Mouse (Mus musculus): ENCODE results near the gene Tuba3a. TPM values are rescaled to one million over a fixed set of nuclear protein-coding genes. Genes with fewer than 3 reads are reported as not detected.

The Tuba3a gene
- polyA plus RNA-seq (2015; fragmentation: Nextera tagmentation; extraction: Ambion mirVana): 0.17 TPM in 1 of 2 replicates, not detected in the other

- no peak within 1 kb of the TSS for H3K27ac ChIP-seq
- no peaks in the 10 kb centered on the region; the same call in 1 of the 2 replicates for H3K4me1 ChIP-seq (replicated peaks; ENCODE audit: insufficient read depth, low read length)
- H3K9ac ChIP-seq (ENCODE audit: low read depth, low read length): no peak within 1 kb of the TSS
- H3K4me2 ChIP-seq (ENCODE audit: low read length): no peak within 1 kb of the TSS
- no peak for ATAC-seq (replicated peaks; ENCODE audit: low FRiP score, low read depth)
- no peak for DNase-seq (ENCODE audit: low spot score)
- H3K36me3 ChIP-seq (ENCODE audit: insufficient read depth, low read length): no peaks in the 10 kb centered on the region
- WGBS: 94% methylated on average over 22 of the region's 22 CpGs
- no peaks in the 10 kb centered on the region for H3K27me3 ChIP-seq (ENCODE audit: insufficient read depth, low read length)
- H3K9me3 ChIP-seq (replicated peaks; ENCODE audit: low read length): no peaks in the 10 kb centered on the region
- H3K4me3 ChIP-seq (replicated peaks; ENCODE audit: low read depth, low read length): no peak within 1 kb of the TSS
- TF ChIP-seq CTCF (IDR thresholded peaks at IDR 0.05; ENCODE audit: low read depth): no peak
These were observed at the start of gene Tuba3a for GRCm38 (mm10) chr6:125285890-125286289. Tuba3a (minus strand) TSS chr6:125286042.

- 59% methylated on average over 2 of the region's 2 CpGs for WGBS
- Histone ChIP-seq H3K9ac (ENCODE audit: low read depth, low read length) (no peak overlapping the region), H3K9me3 (replicated peaks; ENCODE audit: low read length) (no peaks in the 10 kb centered on the region), H3K27me3 (ENCODE audit: insufficient read depth, low read length) (no peaks in the 10 kb centered on the region), H3K36me3 (ENCODE audit: insufficient read depth, low read length) (no peaks in the 10 kb centered on the region), H3K4me3 (replicated peaks; ENCODE audit: low read depth, low read length) (no peak overlapping the region), H3K27ac (no peak overlapping the region), H3K4me2 (ENCODE audit: low read length) (no peak overlapping the region), H3K4me1 (replicated peaks; ENCODE audit: insufficient read depth, low read length) (0 out of 2 replicates have a peak, but pooled peaks cover 4% of the 10 kb centered on the region)
- ATAC-seq (replicated peaks; ENCODE audit: low FRiP score, low read depth) (no peak), DNase-seq (ENCODE audit: low spot score) (no peak)
- TF ChIP-seq CTCF (IDR thresholded peaks at IDR 0.05; ENCODE audit: low read depth): no peak
These were observed 48.5 kb upstream of the Tuba3a start for GRCm38 (mm10) chr6:125334356-125334755.

DNA sequence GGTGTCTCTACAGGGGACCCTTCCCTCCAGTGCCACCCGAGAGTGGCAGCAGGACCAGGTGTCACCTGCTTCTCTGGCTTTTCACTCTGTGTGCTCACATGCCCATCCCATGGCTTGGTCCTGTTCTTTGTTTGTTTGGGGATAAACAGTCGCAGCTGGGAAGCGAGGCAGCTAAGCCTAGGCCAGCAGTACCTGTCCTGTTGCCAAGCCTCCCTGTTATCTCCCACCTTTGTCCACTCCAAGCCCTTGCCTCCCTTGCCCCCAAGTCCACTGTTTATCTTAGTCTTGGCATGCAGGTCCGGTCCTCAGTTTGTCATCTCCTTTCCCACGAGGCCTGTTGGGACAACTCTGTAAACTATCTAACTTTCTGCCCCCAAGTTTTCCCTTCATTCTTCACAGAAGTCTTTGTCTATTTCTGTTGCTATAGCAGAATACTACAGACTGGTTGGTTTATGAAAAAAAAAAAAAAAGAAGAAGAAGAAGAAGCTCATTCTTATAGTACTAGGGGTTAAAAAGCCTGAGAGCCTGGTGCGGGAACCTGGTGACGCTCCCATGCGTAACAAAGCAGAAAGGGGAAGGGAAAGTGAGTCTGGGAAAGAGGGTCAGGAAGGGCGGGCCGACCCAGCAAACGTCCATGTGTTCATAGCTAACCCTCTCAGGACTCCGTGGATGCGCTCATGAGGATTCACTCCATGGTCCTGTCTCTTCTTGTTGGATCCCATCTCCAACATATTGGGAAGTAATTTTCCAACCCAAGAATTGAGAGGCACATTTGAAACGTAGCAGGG is 47.5 kb upstream of the Tuba3a start:
- 77% methylated on average over 14 of the region's 14 CpGs for WGBS
- Histone ChIP-seq H3K27ac (no peak overlapping the region), H3K36me3 (ENCODE audit: insufficient read depth, low read length) (no peaks in the 10 kb centered on the region), H3K4me3 (replicated peaks; ENCODE audit: low read depth, low read length) (no peak overlapping the region), H3K4me2 (ENCODE audit: low read length) (no peak overlapping the region), H3K9ac (ENCODE audit: low read depth, low read length) (no peak overlapping the region), H3K9me3 (replicated peaks; ENCODE audit: low read length) (no peaks in the 10 kb centered on the region), H3K4me1 (replicated peaks; ENCODE audit: insufficient read depth, low read length) (0 out of 2 replicates have a peak, but pooled peaks cover 4% of the 10 kb centered on the region), H3K27me3 (ENCODE audit: insufficient read depth, low read length) (no peaks in the 10 kb centered on the region)
- ATAC-seq (replicated peaks; ENCODE audit: low FRiP score, low read depth) (no peak), DNase-seq (ENCODE audit: low spot score) (no peak)
- no peak for TF ChIP-seq CTCF (IDR thresholded peaks at IDR 0.05; ENCODE audit: low read depth)

GRCm38 (mm10) chr6:125330626-125331326 is 44.9 kb upstream of the Tuba3a start:
- peak overlapping the region; percentile 39 for H3K4me3 ChIP-seq (replicated peaks; ENCODE audit: low read depth, low read length)
- peak overlapping the region; percentile 55 for H3K9ac ChIP-seq (ENCODE audit: low read depth, low read length)
- H3K27ac ChIP-seq: peak overlapping the region; percentile 57
- under 1% methylated on average over 39 of the region's 39 CpGs for WGBS
- H3K27me3 ChIP-seq (ENCODE audit: insufficient read depth, low read length): no peaks in the 10 kb centered on the region
- peak overlapping the region; percentile 75 for H3K4me2 ChIP-seq (ENCODE audit: low read length)
- peak; percentile 96 for DNase-seq (ENCODE audit: low spot score)
- H3K4me1 ChIP-seq (replicated peaks; ENCODE audit: insufficient read depth, low read length): 0 out of 2 replicates have a peak, but pooled peaks cover 4% of the 10 kb centered on the region
- H3K36me3 ChIP-seq (ENCODE audit: insufficient read depth, low read length): no peaks in the 10 kb centered on the region
- H3K9me3 ChIP-seq (replicated peaks; ENCODE audit: low read length): no peaks in the 10 kb centered on the region
- TF ChIP-seq CTCF (IDR thresholded peaks at IDR 0.05; ENCODE audit: low read depth): no peak
- ATAC-seq (replicated peaks; ENCODE audit: low FRiP score, low read depth): peak; percentile 85

GRCm38 (mm10) chr6:125328243-125328642 is 42.4 kb upstream of the Tuba3a start:
- no peaks in the 10 kb centered on the region for H3K9me3 ChIP-seq (replicated peaks; ENCODE audit: low read length)
- TF ChIP-seq CTCF (IDR thresholded peaks at IDR 0.05; ENCODE audit: low read depth): peak; percentile 62
- H3K4me2 ChIP-seq (ENCODE audit: low read length): no peak overlapping the region
- 82% methylated on average over 5 of the region's 5 CpGs for WGBS
- no peak overlapping the region for H3K27ac ChIP-seq
- H3K36me3 ChIP-seq (ENCODE audit: insufficient read depth, low read length): no peaks in the 10 kb centered on the region
- no peaks in the 10 kb centered on the region for H3K27me3 ChIP-seq (ENCODE audit: insufficient read depth, low read length)
- H3K4me3 ChIP-seq (replicated peaks; ENCODE audit: low read depth, low read length): no peak overlapping the region
- H3K9ac ChIP-seq (ENCODE audit: low read depth, low read length): no peak overlapping the region
- DNase-seq (ENCODE audit: low spot score) (no peak), ATAC-seq (replicated peaks; ENCODE audit: low FRiP score, low read depth) (no peak)
- H3K4me1 ChIP-seq (replicated peaks; ENCODE audit: insufficient read depth, low read length): 0 out of 2 replicates have a peak, but pooled peaks cover 4% of the 10 kb centered on the region

DNA sequence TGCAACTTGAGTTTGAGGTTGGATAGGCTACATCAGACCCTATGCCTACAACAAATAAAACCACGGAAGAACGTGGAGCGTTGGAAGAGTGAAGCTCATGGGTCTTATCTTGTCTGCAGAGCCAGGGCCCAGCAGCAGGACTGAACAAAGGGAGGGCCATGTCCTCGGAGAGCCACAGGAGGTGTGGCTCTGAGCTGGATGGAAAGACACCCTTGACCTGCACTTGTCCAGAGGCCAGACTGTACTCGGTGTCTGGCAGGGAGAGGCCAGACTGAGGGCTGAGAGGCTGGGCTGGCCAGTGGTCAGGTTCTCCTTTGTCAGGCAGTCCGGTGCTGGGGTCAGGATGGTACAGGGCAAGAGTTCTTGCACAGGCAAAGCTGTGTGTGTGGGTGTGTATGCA is 39.5 kb upstream of the Tuba3a start:
- H3K4me3 ChIP-seq (replicated peaks; ENCODE audit: low read depth, low read length): no peak overlapping the region
- H3K9me3 ChIP-seq (replicated peaks; ENCODE audit: low read length): no peaks in the 10 kb centered on the region
- no peak overlapping the region for H3K27ac ChIP-seq
- H3K4me1 ChIP-seq (replicated peaks; ENCODE audit: insufficient read depth, low read length): 0 out of 2 replicates have a peak, but pooled peaks cover under 1% of the 10 kb centered on the region
- TF ChIP-seq CTCF (IDR thresholded peaks at IDR 0.05; ENCODE audit: low read depth): no peak
- ATAC-seq (replicated peaks; ENCODE audit: low FRiP score, low read depth) (no peak), DNase-seq (ENCODE audit: low spot score) (no peak)
- H3K36me3 ChIP-seq (ENCODE audit: insufficient read depth, low read length): no peaks in the 10 kb centered on the region
- 53% methylated on average over 6 of the region's 6 CpGs for WGBS
- no peak overlapping the region for H3K9ac ChIP-seq (ENCODE audit: low read depth, low read length)
- H3K4me2 ChIP-seq (ENCODE audit: low read length): no peak overlapping the region
- H3K27me3 ChIP-seq (ENCODE audit: insufficient read depth, low read length): no peaks in the 10 kb centered on the region
